Mouse (Mus musculus) heart, adult 2 months (tissue): ENCODE measurements around the gene Slc51a.

Experiments
- CTCF ChIP-seq: fragments of 200-600 bp; IDR thresholded peaks from 2 replicates; pipeline ENCODE4 v1.8.1; 2022; ENCODE audit warnings: antibody characterized with exemption, mild to moderate bottlenecking, moderate library complexity
- EP300 ChIP-seq: fragments of 200-500 bp; IDR thresholded peaks from 2 replicates; pipeline ENCODE4 v1.6.1; 2011; ENCODE audit warnings: low read depth, low read length, control low read depth; ENCODE audit not compliant: insufficient read depth
- POLR2A ChIP-seq: fragments of 200-500 bp; IDR thresholded peaks from 2 replicates; pipeline ENCODE4 v1.6.1; 2011; ENCODE audit warnings: mild to moderate bottlenecking, low read depth, low read length, control low read depth; ENCODE audit not compliant: insufficient read depth

- TF ChIP-seq CTCF (no peak), EP300 (no peak), POLR2A (no peak)
Measured at GRCm38 (mm10) chr16:32461713-32462112, 26.0 kb downstream of the Slc51a start.
